Mouse (Mus musculus) liver, embryonic 16.5 days (tissue): ENCODE data around the gene Smco4. TPM values are rescaled to one million over a fixed set of nuclear protein-coding genes. Genes with fewer than 3 reads are reported as not detected.

Experiments
- ATAC-seq: fragments of 200-750 bp; cut with Nextera tagmentation; 2 replicates; pipeline ENCODE4 v1.8.0; 2017; ENCODE audit warnings: low read depth, mild to moderate bottlenecking, moderate number of reproducible peaks, moderate library complexity
- H3K27ac ChIP-seq: fragments of 300-500 bp; sonication (generic); 2 replicates; pipeline ENCODE4 v1.5.1; 2014; ENCODE audit warnings: mild to moderate bottlenecking, low read length
- H3K27me3 ChIP-seq: fragments of 300-500 bp; sonication (generic); 2 replicates; pipeline ENCODE4 v1.6.1; 2014; ENCODE audit warnings: low read depth, low read length, mixed read lengths; ENCODE audit not compliant: control insufficient read depth, insufficient read depth
- H3K36me3 ChIP-seq: fragments of 300-500 bp; sonication (generic); 2 replicates; pipeline ENCODE4 v1.6.1; 2014; ENCODE audit warnings: mild to moderate bottlenecking; ENCODE audit not compliant: control insufficient read depth, insufficient read depth
- H3K4me1 ChIP-seq: fragments of 300-500 bp; sonication (generic); 2 replicates; pipeline ENCODE4 v1.6.1; 2014; ENCODE audit warnings: low read depth, low read length, mixed read lengths; ENCODE audit not compliant: control insufficient read depth
- H3K4me2 ChIP-seq: fragments of 300-500 bp; sonication (generic); 2 replicates; pipeline ENCODE4 v1.6.1; 2014; ENCODE audit warnings: low read depth, low read length, mixed read lengths
- H3K4me3 ChIP-seq: fragments of 300-500 bp; sonication (generic); 2 replicates; pipeline ENCODE4 v1.5.1; 2014; ENCODE audit warnings: low read depth, mild to moderate bottlenecking, low read length
- H3K9ac ChIP-seq: fragments of 300-500 bp; sonication (generic); 2 replicates; pipeline ENCODE4 v1.6.1; 2014; ENCODE audit warnings: low read depth, low read length
- H3K9me3 ChIP-seq: fragments of 300-500 bp; sonication (generic); replicated peaks from 2 replicates; pipeline ENCODE4 v1.6.1; 2016; ENCODE audit warnings: low read length; ENCODE audit not compliant: control insufficient read depth
- WGBS: fragments of 180-500 bp; shearing (Covaris S2); extraction: QIAGEN DNeasy Blood & Tissue Kit; methylation state at CpG from one replicate; pipeline ENCODE4 v1.1.7; 2014; ENCODE audit not compliant: insufficient replicate concordance; 5-methylcytosine and 5-hydroxymethylcytosine counted together
- polyA plus RNA-seq: library from polyadenylated mRNA; unstranded; fragments of >200 nt; fragmentation: Nextera tagmentation; extraction: Ambion mirVana; gene quantifications from 2 replicates; pipeline ENCODE4 v1.2.1, GENCODE M21; 2015

Smco4 gene
- polyA plus RNA-seq, 1 experiment from 2014 or later, result 0.83 TPM

DNA sequence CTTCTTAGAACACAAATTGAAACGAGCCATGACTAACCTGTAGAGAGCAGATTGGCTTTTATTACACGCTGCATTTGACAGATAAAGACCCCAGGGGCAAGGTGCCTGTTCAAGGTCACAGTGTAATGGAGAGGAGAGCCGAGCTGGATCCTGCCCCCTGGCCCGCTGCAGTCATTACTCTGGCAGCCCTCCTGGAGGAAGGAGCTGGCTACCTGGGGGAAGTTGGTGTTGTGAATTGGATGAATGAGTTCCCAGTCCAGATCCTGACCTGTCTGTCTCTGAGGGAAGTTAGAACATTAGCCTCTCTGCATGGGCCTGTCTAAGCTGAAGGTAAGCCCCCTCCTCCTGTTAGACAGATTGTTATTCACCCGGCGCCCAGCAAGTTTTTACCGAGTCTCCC is 9.2 kb downstream of the Smco4 start:
- 57% methylated on average over 7 of the region's 7 CpGs for WGBS
- H3K27me3 ChIP-seq, result no peaks in the 10 kb centered on the region
- H3K4me3 ChIP-seq, result no peak overlapping the region
- no peaks in the 10 kb centered on the region for H3K9me3 ChIP-seq
- H3K9ac ChIP-seq, result no peak overlapping the region
- ATAC-seq, result no peak
- peaks cover 27% of the 10 kb centered on the region for H3K4me1 ChIP-seq
- H3K4me2 ChIP-seq, result no peak overlapping the region
- H3K27ac ChIP-seq, result no peak overlapping the region
- H3K36me3 ChIP-seq, result no peaks in the 10 kb centered on the region

DNA sequence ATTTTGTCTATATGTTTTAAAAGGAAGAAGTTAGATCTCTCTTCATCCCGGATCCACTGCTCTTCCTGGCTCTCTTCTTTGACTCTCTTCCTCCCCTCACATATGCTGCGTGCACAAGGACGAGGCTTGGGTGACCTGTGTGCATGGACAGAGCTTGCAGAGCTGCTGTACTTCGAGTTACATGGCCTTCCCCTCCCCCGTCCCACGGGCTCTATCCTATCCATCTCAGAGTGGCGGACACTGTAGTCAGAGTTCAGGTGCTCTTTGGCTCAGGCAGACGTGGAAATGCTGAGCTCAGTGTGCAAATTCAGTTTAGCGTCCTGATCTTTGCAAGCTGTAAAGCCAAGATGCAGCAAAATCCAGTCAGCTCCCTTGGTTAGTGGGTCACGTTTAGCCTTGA is 10.1 kb downstream of the Smco4 start:
- 53% methylated on average over 10 of the region's 10 CpGs for WGBS
- ATAC-seq, result peak; percentile 47; the same call in 1 of the 2 replicates
- H3K4me1 ChIP-seq, result peaks cover 23% of the 10 kb centered on the region

DNA sequence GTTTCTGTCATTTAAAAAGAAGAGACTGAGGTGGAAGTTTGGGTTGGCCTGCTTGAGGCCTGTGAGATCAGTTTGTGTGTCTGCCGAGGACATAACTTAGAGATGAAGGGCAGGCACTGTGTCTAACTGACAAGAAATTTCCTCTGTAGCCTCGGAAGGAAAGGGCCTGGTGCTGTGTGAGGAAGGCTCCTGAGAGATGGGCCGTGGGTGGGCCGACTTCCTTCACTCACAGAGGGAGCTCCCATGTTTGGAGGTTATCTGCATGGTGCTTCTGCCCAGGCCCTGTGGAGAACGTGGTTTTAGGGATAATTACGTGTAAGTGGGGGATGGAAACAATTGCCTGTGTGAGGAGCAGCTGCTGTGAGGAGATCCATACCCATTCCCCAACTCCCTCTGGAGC is 10.6 kb downstream of the Smco4 start:
- 23% methylated on average over 6 of the region's 6 CpGs for WGBS
- H3K27ac ChIP-seq, result no peak overlapping the region
- no peak overlapping the region for H3K4me2 ChIP-seq
- H3K4me1 ChIP-seq, result peaks cover 23% of the 10 kb centered on the region
- H3K4me3 ChIP-seq, result no peak overlapping the region
- H3K36me3 ChIP-seq, result no peaks in the 10 kb centered on the region
- no peaks in the 10 kb centered on the region for H3K9me3 ChIP-seq
- H3K9ac ChIP-seq, result no peak overlapping the region
- ATAC-seq, result no peak
- H3K27me3 ChIP-seq, result no peaks in the 10 kb centered on the region

More for the DNA sequence above, 10.1 kb downstream of the Smco4 start:
- no peak overlapping the region for H3K9ac ChIP-seq
- H3K27ac ChIP-seq, result no peak overlapping the region
- H3K36me3 ChIP-seq, result no peaks in the 10 kb centered on the region
- H3K4me2 ChIP-seq, result no peak overlapping the region
- no peaks in the 10 kb centered on the region for H3K27me3 ChIP-seq
- no peaks in the 10 kb centered on the region for H3K9me3 ChIP-seq
- no peak overlapping the region for H3K4me3 ChIP-seq

DNA sequence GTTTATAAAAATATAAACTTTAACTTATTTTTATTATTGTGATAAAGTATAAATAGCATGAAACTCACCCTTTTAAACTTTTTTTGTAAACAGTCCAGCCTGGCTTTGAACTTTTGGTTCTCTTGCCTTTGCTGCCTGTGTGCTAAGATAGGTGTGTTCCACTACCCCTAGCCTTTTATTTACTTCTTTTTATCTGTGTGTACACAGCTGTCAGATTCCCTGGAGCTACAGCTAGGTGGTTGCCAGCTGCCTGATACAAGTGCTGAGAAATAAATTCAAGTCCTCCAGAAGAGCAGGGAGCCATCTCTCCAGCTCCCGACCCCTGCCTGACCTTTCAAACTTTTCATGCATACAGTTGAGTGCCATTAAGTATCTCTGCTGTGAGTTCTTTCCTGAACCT is 12.1 kb downstream of the Smco4 start:
- WGBS, result 43% methylated on average over 1 of the region's 1 CpGs
- Histone ChIP-seq H3K9ac (no peak overlapping the region), H3K27me3 (no peaks in the 10 kb centered on the region), H3K4me1 (peaks cover 23% of the 10 kb centered on the region), H3K27ac (no peak overlapping the region), H3K4me2 (no peak overlapping the region), H3K9me3 (no peaks in the 10 kb centered on the region), H3K4me3 (no peak overlapping the region), H3K36me3 (no peaks in the 10 kb centered on the region)
- no peak for ATAC-seq

DNA sequence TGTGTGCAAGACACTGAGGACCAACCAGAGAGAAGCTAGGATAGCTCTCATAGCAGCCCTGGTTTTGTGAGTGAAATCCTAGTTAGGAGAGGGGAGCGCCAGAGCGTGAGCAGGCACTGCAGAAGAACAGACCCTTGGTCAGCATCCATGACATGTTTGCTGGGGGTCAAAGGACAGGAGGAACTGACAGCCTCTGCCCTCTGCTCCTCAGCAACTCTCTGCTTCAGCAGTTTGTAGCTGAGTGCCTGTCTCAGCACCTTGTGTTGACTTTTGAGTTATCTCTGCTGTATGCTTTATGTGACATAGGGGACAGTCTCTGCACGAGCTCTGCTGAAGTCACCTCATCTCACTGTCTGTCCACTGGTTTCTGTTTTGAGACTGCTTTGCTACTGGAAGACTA is 13.6 kb downstream of the Smco4 start:
- peak; percentile 55 for ATAC-seq
- Histone ChIP-seq H3K27ac (peak overlapping the region; percentile 57), H3K4me2 (no peak overlapping the region), H3K9me3 (no peaks in the 10 kb centered on the region), H3K4me1 (peaks cover 23% of the 10 kb centered on the region), H3K9ac (no peak overlapping the region), H3K27me3 (no peaks in the 10 kb centered on the region), H3K4me3 (no peak overlapping the region), H3K36me3 (no peaks in the 10 kb centered on the region)
- WGBS, result 66% methylated on average over 3 of the region's 3 CpGs

DNA sequence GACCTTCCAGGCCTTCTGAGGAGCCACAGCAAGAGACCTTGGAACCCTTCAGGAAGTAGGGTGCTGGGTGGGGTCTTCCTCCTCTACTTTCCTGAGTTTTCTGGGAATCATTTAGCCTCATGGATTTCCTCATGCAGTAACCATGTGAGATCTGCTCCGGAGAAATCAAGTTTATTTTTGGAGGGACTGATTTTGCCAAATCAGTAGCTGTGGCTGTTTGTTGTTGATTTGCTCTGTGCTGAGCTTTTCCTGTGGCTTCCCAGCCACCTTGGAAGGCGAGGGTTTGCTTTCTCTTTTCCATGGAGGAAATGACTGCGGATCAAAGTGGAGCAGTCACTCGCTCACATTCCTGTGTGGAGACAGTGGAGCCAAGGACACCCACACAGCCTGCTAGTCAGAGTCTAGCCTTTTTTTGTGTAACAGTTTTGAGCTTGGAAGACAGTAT is 14.2 kb downstream of the Smco4 start:
- no peak for ATAC-seq
- Histone ChIP-seq H3K4me3 (no peak overlapping the region), H3K36me3 (no peaks in the 10 kb centered on the region), H3K9ac (no peak overlapping the region), H3K27ac (peak overlapping the region; percentile 57), H3K4me2 (no peak overlapping the region), H3K27me3 (no peaks in the 10 kb centered on the region), H3K4me1 (peaks cover 20% of the 10 kb centered on the region), H3K9me3 (no peaks in the 10 kb centered on the region)
- 56% methylated on average over 4 of the region's 4 CpGs for WGBS

DNA sequence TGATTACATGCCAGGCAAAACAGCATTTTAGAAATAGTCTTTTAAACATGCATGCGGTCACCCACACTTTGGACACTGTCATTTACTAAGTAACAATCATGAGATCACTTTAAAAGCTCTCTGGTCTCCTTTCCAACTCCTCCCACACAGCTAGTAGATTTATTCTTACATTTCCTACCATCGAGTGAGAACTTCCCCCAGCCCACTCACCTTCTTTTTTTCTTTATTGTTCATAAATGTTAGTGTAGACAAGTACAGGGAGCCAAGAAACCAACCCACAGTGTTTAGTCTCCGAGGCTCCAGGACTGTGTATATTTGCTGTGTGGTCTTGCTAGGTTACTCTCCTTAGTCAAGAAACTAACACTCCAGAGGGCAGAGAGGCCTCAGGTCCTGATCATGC is 16.1 kb downstream of the Smco4 start:
- H3K27ac ChIP-seq, result no peak overlapping the region
- no peaks in the 10 kb centered on the region for H3K9me3 ChIP-seq
- WGBS, result 55% methylated on average over 3 of the region's 3 CpGs
- H3K9ac ChIP-seq, result no peak overlapping the region
- no peaks in the 10 kb centered on the region for H3K36me3 ChIP-seq
- no peak overlapping the region for H3K4me2 ChIP-seq
- ATAC-seq, result no peak
- no peak overlapping the region for H3K4me3 ChIP-seq
- H3K4me1 ChIP-seq, result peaks cover 9% of the 10 kb centered on the region
- no peaks in the 10 kb centered on the region for H3K27me3 ChIP-seq

DNA sequence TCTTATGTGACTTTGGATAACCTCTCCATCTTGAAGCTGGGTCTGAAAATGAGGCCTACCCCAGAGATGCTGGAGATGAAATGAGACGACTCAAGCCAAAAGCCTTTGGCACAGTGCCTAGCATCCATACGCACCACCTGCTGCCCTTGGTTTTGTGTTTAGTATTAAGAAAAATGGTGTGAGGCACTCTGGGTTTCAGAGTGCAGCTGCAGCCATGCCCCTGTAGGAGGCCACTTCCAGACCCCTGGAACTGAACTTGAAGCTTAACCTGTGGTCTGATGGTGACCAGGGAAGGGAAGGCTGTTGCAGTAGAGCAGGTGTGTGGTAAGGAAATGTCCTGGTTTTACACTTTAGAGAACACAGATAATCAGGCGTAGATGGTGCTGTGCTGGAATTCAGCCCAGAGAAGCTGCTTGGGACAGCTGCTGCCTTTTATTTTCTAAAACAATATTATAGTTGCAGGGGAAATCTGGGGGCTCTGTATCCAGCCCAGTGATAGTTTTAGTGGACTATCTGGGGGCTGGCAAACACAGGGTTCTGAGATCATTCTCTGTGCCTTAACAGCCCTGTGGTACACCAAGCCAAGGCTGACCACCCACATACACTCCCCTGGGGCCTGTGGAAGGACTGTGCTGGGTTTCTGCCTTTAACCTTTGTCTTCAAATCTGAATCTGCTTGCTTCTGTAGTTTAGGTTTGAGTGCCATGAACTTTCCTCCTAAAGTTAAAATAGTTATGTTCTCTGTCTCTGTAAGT is 17.5 kb downstream of the Smco4 start:
- WGBS, result 63% methylated on average over 3 of the region's 3 CpGs
- no peaks in the 10 kb centered on the region for H3K27me3 ChIP-seq
- H3K9ac ChIP-seq, result no peak overlapping the region
- no peaks in the 10 kb centered on the region for H3K36me3 ChIP-seq
- no peaks in the 10 kb centered on the region for H3K9me3 ChIP-seq
- no peak for ATAC-seq
- H3K27ac ChIP-seq, result no peak overlapping the region
- H3K4me2 ChIP-seq, result no peak overlapping the region
- H3K4me3 ChIP-seq, result no peak overlapping the region
- H3K4me1 ChIP-seq, result peaks cover 4% of the 10 kb centered on the region

DNA sequence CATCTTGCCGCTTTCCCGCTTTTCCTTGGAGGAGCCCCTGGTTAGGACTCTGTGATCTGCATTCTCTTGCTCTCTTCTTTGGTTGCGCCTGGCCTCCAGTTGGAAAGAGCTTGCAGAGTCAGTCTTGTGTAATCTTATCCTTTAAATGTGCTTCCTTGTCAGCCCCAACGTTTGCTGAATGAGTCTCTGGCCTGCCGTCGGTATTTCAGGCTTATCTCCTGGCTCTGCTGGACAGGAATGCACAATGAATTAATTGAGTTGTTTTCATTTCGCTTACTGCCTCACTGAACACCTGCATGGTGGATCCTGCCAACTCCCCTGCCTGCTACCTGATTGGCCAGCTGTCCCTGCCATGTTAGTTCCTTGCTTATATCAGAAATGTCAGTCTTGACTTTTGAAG is 19.7 kb downstream of the Smco4 start:
- Histone ChIP-seq H3K4me1 (no peaks in the 10 kb centered on the region; the same call in 1 of the 2 replicates), H3K36me3 (no peaks in the 10 kb centered on the region), H3K27me3 (no peaks in the 10 kb centered on the region), H3K9me3 (no peaks in the 10 kb centered on the region), H3K27ac (no peak overlapping the region), H3K4me3 (no peak overlapping the region), H3K4me2 (no peak overlapping the region), H3K9ac (no peak overlapping the region)
- ATAC-seq, result no peak
- 57% methylated on average over 7 of the region's 7 CpGs for WGBS
